Mouse (Mus musculus): ENCODE results near the gene Olfr491. TPM values are rescaled to one million over a fixed set of nuclear protein-coding genes. Genes with fewer than 3 reads are reported as not detected.

The Olfr491 gene
- not detected in 2 replicates for total RNA-seq (2021)
- long read RNA-seq: 0 reads

DNA sequence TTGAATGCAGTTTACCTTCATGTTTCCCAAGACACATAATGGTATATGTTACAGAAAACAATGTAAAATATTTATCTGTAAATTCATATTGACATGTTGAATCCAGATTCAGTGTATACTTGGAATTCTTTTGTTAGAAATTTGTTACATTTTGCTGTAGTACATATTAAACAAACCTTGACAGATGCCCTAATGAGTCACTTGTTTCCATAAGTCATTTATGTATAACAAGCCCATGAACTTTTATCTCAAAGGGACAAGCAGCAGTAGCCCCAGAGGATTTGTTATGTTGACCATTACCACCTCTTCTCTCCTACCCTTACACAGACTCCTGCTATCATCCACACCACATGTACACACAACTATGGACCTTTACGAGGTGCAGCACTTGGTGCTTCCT is at the start of gene Olfr491:
TSS of gene Olfr491 (plus strand) at position 301 of the 400 bp plus-strand sequence.
- DNase-seq: no peak

GRCm38 (mm10) chr7:108288834-108289233 is 24.4 kb upstream of the Olfr491 start, which contains the start of gene Olfr490:
TSS of gene Olfr490 (minus strand) at chr7:108288934.
- no peak for DNase-seq

DNA sequence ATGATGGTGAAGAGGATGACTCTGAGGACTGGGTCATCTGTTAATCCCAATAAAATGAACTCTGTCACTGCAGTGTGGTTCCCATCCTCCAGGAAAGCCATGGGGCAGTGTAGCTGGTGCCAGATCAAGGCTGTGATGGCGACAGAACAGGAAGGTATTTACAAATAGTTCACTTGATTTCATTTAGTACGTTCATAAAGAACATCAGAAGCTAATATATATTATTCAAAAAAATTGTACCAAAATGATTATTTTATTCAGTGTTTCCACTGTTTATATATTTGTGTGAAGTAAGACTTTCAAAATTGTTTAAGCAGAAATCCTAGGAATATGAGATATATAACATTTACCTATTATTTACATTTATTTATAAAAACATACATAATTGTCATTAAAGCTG is 10.3 kb downstream of the Olfr491 start, which contains the start of gene Olfr492:
TSS of gene Olfr492 (minus strand) at position 101 of the 400 bp plus-strand sequence.
- no peak for DNase-seq

- no peak for DNase-seq
Measured at GRCm38 (mm10) chr7:108346879-108347278, 33.6 kb downstream of the Olfr491 start, which contains the start of gene Olfr493. TSS of gene Olfr493 (minus strand) at chr7:108346979.

DNA sequence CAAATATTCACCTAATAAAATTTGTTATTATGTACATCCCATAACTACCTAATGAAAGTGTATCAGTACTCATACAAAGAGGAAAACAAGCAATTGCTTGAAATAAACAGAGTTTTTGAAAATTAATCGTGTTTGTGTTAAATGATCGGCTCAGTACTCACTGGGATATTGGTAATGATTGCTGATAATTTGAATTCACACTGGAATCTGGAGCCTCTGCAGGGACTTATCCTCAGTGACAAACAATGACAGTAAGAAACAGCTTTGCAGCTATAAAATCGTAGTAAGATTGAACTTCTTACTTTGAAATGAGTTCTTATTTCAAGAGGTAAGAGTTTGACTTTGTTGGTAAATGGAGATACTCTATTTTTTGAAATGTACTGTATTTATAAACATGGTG is 51.8 kb downstream of the Olfr491 start, which contains the start of gene Olfr494:
TSS of gene Olfr494 (plus strand) at position 301 of the 400 bp plus-strand sequence.
- no peak for DNase-seq

Other genes starting within 250 kb of the Olfr491 start
- gene Olfr480, start 246.1 kb upstream of the Olfr491 start, total RNA-seq (2021): not detected in 2 replicates
- gene Olfr481, start 233.6 kb upstream of the Olfr491 start, total RNA-seq (2021): not detected in 2 replicates
- 2.1 and 2.7 TPM in 2 replicates for gene Olfr482, start 215.9 kb upstream of the Olfr491 start, total RNA-seq (2021)
- gene Olfr483, start 212.6 kb upstream of the Olfr491 start, total RNA-seq (2021): not detected in 2 replicates
- gene Olfr484, start 186.0 kb upstream of the Olfr491 start, total RNA-seq (2021): not detected in 2 replicates
- gene Olfr485, start 153.6 kb upstream of the Olfr491 start, total RNA-seq (2021): not detected in 2 replicates
- not detected in 2 replicates for gene Olfr486, start 140.7 kb upstream of the Olfr491 start, total RNA-seq (2021)
- not detected in 2 replicates for gene Olfr487, start 98.8 kb upstream of the Olfr491 start, total RNA-seq (2021)
- gene Olfr488, start 55.1 kb upstream of the Olfr491 start, total RNA-seq (2021): not detected in 2 replicates
- not detected in 2 replicates for gene Olfr490, start 24.5 kb upstream of the Olfr491 start, total RNA-seq (2021)
- gene Olfr492, start 10.2 kb downstream of the Olfr491 start, total RNA-seq (2021): not detected in 2 replicates
- not detected in 2 replicates for gene Olfr493, start 33.5 kb downstream of the Olfr491 start, total RNA-seq (2021)
- not detected in 2 replicates for gene Olfr494, start 51.9 kb downstream of the Olfr491 start, total RNA-seq (2021)
- gene Olfr495, start 79.7 kb downstream of the Olfr491 start, total RNA-seq (2021): not detected in 2 replicates
- gene Olfr497, start 107.0 kb downstream of the Olfr491 start, total RNA-seq (2021): not detected in 2 replicates
- gene Olfr498, start 151.9 kb downstream of the Olfr491 start, total RNA-seq (2021): not detected in 2 replicates
- gene Olfr502, start 211.6 kb downstream of the Olfr491 start, total RNA-seq (2021): not detected in 2 replicates
- not detected in 2 replicates for gene Olfr503, start 231.1 kb downstream of the Olfr491 start, total RNA-seq (2021)